Mouse (Mus musculus) MEL (cell line): Measurements from ENCODE around the gene Il27ra.

Experiments used
- CTCF ChIP-seq, 3 experiments: IDR thresholded peaks in 2 of 3; conservative IDR thresholded peaks in 1 of 3; 2 replicates each; pipeline ENCODE4 v1.5.1; 2011 to 2012; ENCODE audit warnings: low read length in 3 of 3, low read depth in 2 of 3, mild to moderate bottlenecking in 2 of 3, improper control_type of control experiment in 1 of 3, inconsistent platforms in 1 of 3, mixed read lengths in 1 of 3, moderate library complexity in 1 of 3; ENCODE audit not compliant: control insufficient read depth in 1 of 3, insufficient read depth in 1 of 3, poor library complexity in 1 of 3, severe bottlenecking in 1 of 3
- ETS1 ChIP-seq: IDR thresholded peaks from 2 replicates; pipeline ENCODE4 v1.6.1; 2012; ENCODE audit warnings: low read depth, mild to moderate bottlenecking, inconsistent platforms, low read length, improper control_type of control experiment, moderate library complexity
- MAX ChIP-seq: IDR thresholded peaks from 2 replicates; pipeline ENCODE4 v1.6.1; 2011; ENCODE audit warnings: low read length, improper control_type of control experiment
- NELFE ChIP-seq: IDR thresholded peaks from 2 replicates; pipeline ENCODE4 v1.6.1; 2011; ENCODE audit warnings: low read depth, low read length, improper control_type of control experiment
- POLR2A ChIP-seq, 2 experiments: IDR thresholded peaks; 2 replicates each; pipeline ENCODE4 v1.6.1; 2011 to 2012; ENCODE audit warnings: low read length in 2 of 2, mild to moderate bottlenecking in 2 of 2, control low read depth in 1 of 2, improper control_type of control experiment in 1 of 2, low read depth in 1 of 2, moderate library complexity in 1 of 2; ENCODE audit not compliant: control insufficient read depth in 1 of 2, insufficient read depth in 1 of 2, poor library complexity in 1 of 2
- POLR2AphosphoS5 ChIP-seq: IDR thresholded peaks from 2 replicates; pipeline ENCODE4 v1.6.1; 2012; ENCODE audit warnings: low read depth, borderline replicate concordance, mild to moderate bottlenecking, inconsistent platforms, low read length, moderate library complexity, mixed read lengths
- SMC3 ChIP-seq: IDR thresholded peaks from 2 replicates; pipeline ENCODE4 v1.6.1; 2011; ENCODE audit warnings: low read depth, low read length, improper control_type of control experiment
- TBP ChIP-seq: IDR thresholded peaks from 2 replicates; pipeline ENCODE4 v1.8.0; 2011; ENCODE audit warnings: low read depth, low read length, improper control_type of control experiment
- TCF12 ChIP-seq: IDR thresholded peaks from 2 replicates; pipeline ENCODE4 v1.6.1; 2014; ENCODE audit warnings: low read depth, mild to moderate bottlenecking, inconsistent platforms, low read length, improper control_type of control experiment, moderate library complexity
- USF1 ChIP-seq: IDR thresholded peaks from 2 replicates; pipeline ENCODE4 v1.6.1; 2014; ENCODE audit warnings: low read depth, mild to moderate bottlenecking, inconsistent platforms, low read length, improper control_type of control experiment, moderate library complexity

DNA sequence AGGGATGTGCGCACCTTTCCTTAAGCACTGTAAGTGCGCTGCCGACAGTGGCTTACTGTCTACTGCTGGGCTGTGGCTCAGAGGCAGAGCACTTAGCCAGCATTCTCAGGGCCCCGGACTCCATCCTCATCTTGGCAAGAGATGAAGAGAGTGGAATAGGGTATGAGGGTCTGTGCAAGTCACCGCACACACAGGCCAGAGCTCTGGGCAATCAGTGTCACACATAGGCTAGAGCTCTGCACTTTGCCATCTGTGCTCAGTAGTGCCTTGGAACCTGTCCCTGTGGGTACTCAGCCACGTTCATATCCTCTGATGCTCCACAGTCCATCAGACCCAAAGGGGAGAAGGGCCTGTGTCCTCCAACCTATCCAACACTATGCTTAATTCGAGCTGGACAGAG, 60.9 kb downstream of the Il27ra start:
- TF ChIP-seq MAX (no peak), ETS1 (no peak), POLR2A (IDR thresholded peaks at IDR 0.05; ENCODE audit: control insufficient read depth in 1 of 2, insufficient read depth in 1 of 2, low read depth in 1 of 2, low read length in 2 of 2, poor library complexity in 1 of 2) (no peak), CTCF (IDR thresholded peaks at IDR 0.05 in 2 of 3, conservative IDR thresholded peaks at IDR 0.05 in 1 of 3; ENCODE audit: control insufficient read depth in 1 of 3, insufficient read depth in 1 of 3, low read depth in 2 of 3, low read length in 3 of 3, poor library complexity in 1 of 3, severe bottlenecking in 1 of 3) (no peak), USF1 (no peak), SMC3 (no peak), TCF12 (no peak), TBP (no peak), POLR2AphosphoS5 (no peak), NELFE (no peak)
